Mouse (Mus musculus) heart, embryonic 13.5 days (tissue): Measurements from ENCODE around the gene Dusp21. TPM values are rescaled to one million over a fixed set of nuclear protein-coding genes. Genes with fewer than 3 reads are reported as not detected.

Experiments used
- ATAC-seq: fragments of 200-750 bp; cut with Nextera tagmentation; 2 replicates; pipeline ENCODE4 v1.8.0; 2017; ENCODE audit warnings: moderate TSS enrichment; ENCODE audit not compliant: insufficient number of reproducible peaks, low FRiP score, low TSS enrichment; ENCODE audit errors: extremely low read depth
- H3K27ac ChIP-seq: fragments of 300-500 bp; sonication (generic); replicated peaks from 2 replicates; pipeline ENCODE4 v1.5.1; 2015; ENCODE audit warnings: moderate library complexity, mild to moderate bottlenecking, inconsistent platforms
- H3K27me3 ChIP-seq: fragments of 300-500 bp; sonication (generic); replicated peaks from 2 replicates; pipeline ENCODE4 v1.6.1; 2015; ENCODE audit warnings: mild to moderate bottlenecking, inconsistent platforms
- H3K36me3 ChIP-seq: fragments of 300-500 bp; sonication (generic); 2 replicates; pipeline ENCODE4 v1.6.1; 2015; ENCODE audit warnings: mild to moderate bottlenecking, inconsistent platforms
- H3K4me1 ChIP-seq: fragments of 300-500 bp; sonication (generic); 2 replicates; pipeline ENCODE4 v1.6.1; 2015; ENCODE audit warnings: inconsistent platforms
- H3K4me2 ChIP-seq: fragments of 300-500 bp; sonication (generic); 2 replicates; pipeline ENCODE4 v1.6.1; 2015; ENCODE audit warnings: inconsistent platforms, mild to moderate bottlenecking, moderate library complexity
- H3K4me3 ChIP-seq: fragments of 300-500 bp; sonication (generic); 2 replicates; pipeline ENCODE4 v1.5.1; 2015; ENCODE audit warnings: moderate library complexity, mild to moderate bottlenecking, inconsistent platforms
- H3K9ac ChIP-seq: fragments of 300-500 bp; sonication (generic); 2 replicates; pipeline ENCODE4 v1.6.1; 2015; ENCODE audit warnings: inconsistent platforms, mild to moderate bottlenecking, moderate library complexity
- H3K9me3 ChIP-seq: fragments of 300-500 bp; sonication (generic); 2 replicates; pipeline ENCODE4 v1.6.1; 2016; ENCODE audit warnings: inconsistent platforms
- WGBS: fragments of 180-500 bp; shearing (Covaris S2); methylation state at CpG from one replicate; pipeline ENCODE4 v1.1.7; 2015; ENCODE audit warnings: mixed read lengths; 5-methylcytosine and 5-hydroxymethylcytosine counted together
- polyA plus RNA-seq: library from polyadenylated mRNA; unstranded; fragments of >200 nt; fragmentation: Nextera tagmentation; extraction: Ambion mirVana; gene quantifications from 2 replicates; pipeline ENCODE4 v1.2.1, GENCODE M21; 2015

Dusp21 gene
- polyA plus RNA-seq, 1 experiment from 2014 or later: not detected

DNA sequence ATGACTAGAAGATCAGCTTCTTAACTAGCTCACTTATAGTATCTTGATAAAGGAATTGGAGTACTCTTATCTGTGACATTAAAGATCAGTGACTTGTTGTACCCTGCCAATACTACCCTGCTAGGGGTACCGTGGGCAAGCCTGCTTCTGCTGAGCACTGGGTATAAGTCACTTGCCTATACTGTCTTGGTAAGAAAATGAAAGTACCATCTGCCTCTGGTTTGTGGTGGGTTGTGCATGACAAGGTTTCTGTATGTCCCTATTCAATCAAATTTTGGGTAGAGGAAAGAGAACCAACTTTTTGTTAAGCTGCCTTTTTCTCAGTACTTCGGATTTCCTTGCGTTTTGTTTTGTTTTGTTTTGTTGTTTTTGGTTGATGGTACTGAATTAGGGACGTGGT is 32.1 kb downstream of the Dusp21 start:
- H3K4me1 ChIP-seq: peaks cover 32% of the 10 kb centered on the region
- no peak overlapping the region for H3K9ac ChIP-seq
- H3K36me3 ChIP-seq: no peaks in the 10 kb centered on the region
- no peaks in the 10 kb centered on the region for H3K27me3 ChIP-seq
- no peak overlapping the region for H3K4me3 ChIP-seq
- no peaks in the 10 kb centered on the region for H3K9me3 ChIP-seq
- ATAC-seq: no peak
- 76% methylated on average over 4 of the region's 4 CpGs for WGBS
- H3K27ac ChIP-seq: no peak overlapping the region
- no peak overlapping the region for H3K4me2 ChIP-seq

DNA sequence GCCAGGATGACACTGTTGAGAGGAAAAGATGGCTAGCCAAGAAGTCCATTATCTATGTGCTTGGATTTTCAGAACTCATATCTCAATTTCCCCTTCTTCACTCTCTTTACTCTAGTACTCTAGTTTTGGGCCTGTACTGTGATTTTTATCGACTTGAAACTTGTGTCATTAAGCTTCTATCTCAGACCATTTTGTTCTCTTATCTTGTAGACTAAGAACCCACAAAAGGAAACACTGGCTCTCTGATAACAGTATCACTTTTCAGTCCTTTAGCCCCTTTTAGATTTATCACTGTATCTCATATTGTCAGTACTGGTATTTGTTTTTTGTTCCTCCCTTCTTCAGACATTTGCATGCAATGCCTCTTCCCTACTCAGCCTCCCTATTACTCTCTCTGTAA is 33.8 kb downstream of the Dusp21 start:
- H3K4me1 ChIP-seq: peaks cover 23% of the 10 kb centered on the region
- no peaks in the 10 kb centered on the region for H3K9me3 ChIP-seq
- H3K27me3 ChIP-seq: no peaks in the 10 kb centered on the region
- WGBS: 37% methylated on average over 1 of the region's 1 CpGs
- H3K9ac ChIP-seq: no peak overlapping the region
- H3K4me3 ChIP-seq: no peak overlapping the region
- no peak for ATAC-seq
- no peak overlapping the region for H3K27ac ChIP-seq
- H3K36me3 ChIP-seq: no peaks in the 10 kb centered on the region
- H3K4me2 ChIP-seq: no peak overlapping the region

DNA sequence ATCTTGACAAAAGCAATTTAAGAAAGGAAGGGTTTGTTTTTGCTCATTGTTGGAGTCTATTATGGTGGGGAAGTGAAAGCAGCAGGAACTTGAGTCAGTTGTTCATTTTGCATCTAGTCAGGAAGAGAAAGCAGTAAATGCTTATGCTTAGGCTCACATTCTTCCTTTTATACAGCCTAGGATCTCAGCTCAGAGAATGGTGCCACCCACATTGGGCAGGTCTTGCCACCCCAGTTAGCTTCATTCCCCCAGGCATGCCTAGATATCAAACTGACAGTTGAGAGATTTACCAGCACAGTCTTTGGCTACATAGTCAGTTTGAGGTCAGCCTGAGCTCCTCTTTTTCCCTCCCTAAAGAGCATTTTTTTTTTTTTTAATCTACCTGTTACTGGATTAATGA is 41.5 kb downstream of the Dusp21 start:
- H3K4me1 ChIP-seq: peaks cover 20% of the 10 kb centered on the region
- no peak overlapping the region for H3K27ac ChIP-seq
- H3K9ac ChIP-seq: no peak overlapping the region
- H3K9me3 ChIP-seq: no peaks in the 10 kb centered on the region
- no peak overlapping the region for H3K4me3 ChIP-seq
- 0 out of 2 replicates have a peak, but pooled peaks cover 3% of the 10 kb centered on the region for H3K36me3 ChIP-seq
- H3K4me2 ChIP-seq: no peak overlapping the region
- H3K27me3 ChIP-seq: no peaks in the 10 kb centered on the region
- ATAC-seq: no peak

DNA sequence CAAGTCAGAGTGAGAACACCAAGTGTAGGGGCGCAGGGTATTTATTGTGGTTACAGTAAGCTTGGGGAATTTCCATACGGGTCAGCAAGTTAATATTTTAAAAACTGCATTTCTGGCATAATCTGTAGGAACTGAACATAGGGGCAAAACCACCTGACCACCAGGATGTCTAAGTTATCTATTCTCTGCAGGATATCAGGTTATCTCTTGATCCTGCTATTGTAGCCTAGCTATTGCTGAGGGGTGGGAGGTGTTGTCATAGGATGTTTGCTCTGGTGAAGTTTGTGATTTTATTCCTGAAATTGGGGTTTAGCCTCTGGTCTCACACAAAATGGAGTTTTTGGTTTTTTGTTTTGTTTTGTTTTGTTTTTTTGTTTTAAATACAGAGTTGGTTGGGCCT is 42.6 kb downstream of the Dusp21 start:
- H3K36me3 ChIP-seq: 0 out of 2 replicates have a peak, but pooled peaks cover 3% of the 10 kb centered on the region
- H3K4me3 ChIP-seq: no peak overlapping the region
- peaks cover 20% of the 10 kb centered on the region for H3K4me1 ChIP-seq
- no peak overlapping the region for H3K9ac ChIP-seq
- ATAC-seq: no peak
- H3K4me2 ChIP-seq: no peak overlapping the region
- H3K27ac ChIP-seq: no peak overlapping the region
- no peaks in the 10 kb centered on the region for H3K9me3 ChIP-seq
- 75% methylated on average over 2 of the region's 2 CpGs for WGBS
- no peaks in the 10 kb centered on the region for H3K27me3 ChIP-seq

Other genes starting within 250 kb of the Dusp21 start
- 13.1 and 15.2 TPM in 2 replicates for gene Kdm6a, start 16.7 kb downstream of the Dusp21 start, polyA plus RNA-seq